Mouse (Mus musculus) limb, embryonic 14.5 days (tissue): ENCODE results near the gene Rps12. TPM values are rescaled to one million over a fixed set of nuclear protein-coding genes. Genes with fewer than 3 reads are reported as not detected.

Experiments used
- ATAC-seq: fragments of 200-750 bp; cut with Nextera tagmentation; 2 replicates; pipeline ENCODE4 v1.8.0; 2017; ENCODE audit warnings: low read depth, moderate number of reproducible peaks, moderate TSS enrichment; ENCODE audit not compliant: low FRiP score
- DNase-seq: peaks from one replicate; pipeline ENCODE4 v3.0.0-alpha.2; 2015; ENCODE audit warnings: low spot score
- H3K27ac ChIP-seq: fragments of 300-500 bp; sonication (generic); replicated peaks from 2 replicates; pipeline ENCODE4 v1.5.1; 2014; ENCODE audit warnings: low read depth, mild to moderate bottlenecking, low read length, moderate library complexity, mixed read lengths
- H3K27me3 ChIP-seq: fragments of 300-500 bp; sonication (generic); 2 replicates; pipeline ENCODE4 v1.6.1; 2014; ENCODE audit warnings: low read length, mixed read lengths; ENCODE audit not compliant: control insufficient read depth, insufficient read depth
- H3K36me3 ChIP-seq: fragments of 300-500 bp; sonication (generic); 2 replicates; pipeline ENCODE4 v1.6.1; 2014; ENCODE audit warnings: mild to moderate bottlenecking, low read length, moderate library complexity, mixed read lengths; ENCODE audit not compliant: control insufficient read depth, insufficient read depth
- H3K4me1 ChIP-seq: fragments of 300-500 bp; sonication (generic); 2 replicates; pipeline ENCODE4 v1.6.1; 2014; ENCODE audit warnings: antibody characterized with exemption, low read length, mixed read lengths; ENCODE audit not compliant: control insufficient read depth, insufficient read depth
- H3K4me2 ChIP-seq: fragments of 300-500 bp; sonication (generic); replicated peaks from 2 replicates; pipeline ENCODE4 v1.6.1; 2014; ENCODE audit warnings: low read depth, mild to moderate bottlenecking, low read length, moderate library complexity; ENCODE audit not compliant: severe bottlenecking
- H3K4me3 ChIP-seq: fragments of 300-500 bp; sonication (generic); replicated peaks from 2 replicates; pipeline ENCODE4 v1.5.1; 2014; ENCODE audit warnings: low read length
- H3K9ac ChIP-seq: fragments of 300-500 bp; sonication (generic); 2 replicates; pipeline ENCODE4 v1.6.1; 2014; ENCODE audit warnings: mild to moderate bottlenecking, low read depth, low read length, moderate library complexity; ENCODE audit not compliant: severe bottlenecking
- H3K9me3 ChIP-seq: fragments of 300-500 bp; sonication (generic); 2 replicates; pipeline ENCODE4 v1.6.1; 2016; ENCODE audit warnings: low read length; ENCODE audit not compliant: control insufficient read depth
- POLR2A ChIP-seq: fragments of 200-500 bp; IDR thresholded peaks from 2 replicates; pipeline ENCODE4 v1.8.0; 2012; ENCODE audit warnings: inconsistent platforms, mild to moderate bottlenecking, moderate library complexity, borderline replicate concordance; ENCODE audit not compliant: insufficient read depth, insufficient read length; ENCODE audit errors: extremely low read depth
- WGBS: fragments of 180-500 bp; shearing (Covaris S2); extraction: QIAGEN DNeasy Blood & Tissue Kit; methylation state at CpG from one replicate; pipeline ENCODE4 v1.1.7; 2014; 5-methylcytosine and 5-hydroxymethylcytosine counted together
- polyA plus RNA-seq, 2 experiments: library from polyadenylated mRNA; depleted of rRNA in 1 of 2; stranded (reverse) in 1 of 2; unstranded in 1 of 2; fragments of >200 nt; fragmentation: Nextera tagmentation in 1 of 2; extraction: Ambion mirVana in 1 of 2; gene quantifications; 2 replicates each; pipeline versions ENCODE4 v1.2.1 to v1.2.3; 2012 to 2014

Rps12 gene
- polyA plus RNA-seq, 2 experiments, result 266 to 5,668 TPM

DNA sequence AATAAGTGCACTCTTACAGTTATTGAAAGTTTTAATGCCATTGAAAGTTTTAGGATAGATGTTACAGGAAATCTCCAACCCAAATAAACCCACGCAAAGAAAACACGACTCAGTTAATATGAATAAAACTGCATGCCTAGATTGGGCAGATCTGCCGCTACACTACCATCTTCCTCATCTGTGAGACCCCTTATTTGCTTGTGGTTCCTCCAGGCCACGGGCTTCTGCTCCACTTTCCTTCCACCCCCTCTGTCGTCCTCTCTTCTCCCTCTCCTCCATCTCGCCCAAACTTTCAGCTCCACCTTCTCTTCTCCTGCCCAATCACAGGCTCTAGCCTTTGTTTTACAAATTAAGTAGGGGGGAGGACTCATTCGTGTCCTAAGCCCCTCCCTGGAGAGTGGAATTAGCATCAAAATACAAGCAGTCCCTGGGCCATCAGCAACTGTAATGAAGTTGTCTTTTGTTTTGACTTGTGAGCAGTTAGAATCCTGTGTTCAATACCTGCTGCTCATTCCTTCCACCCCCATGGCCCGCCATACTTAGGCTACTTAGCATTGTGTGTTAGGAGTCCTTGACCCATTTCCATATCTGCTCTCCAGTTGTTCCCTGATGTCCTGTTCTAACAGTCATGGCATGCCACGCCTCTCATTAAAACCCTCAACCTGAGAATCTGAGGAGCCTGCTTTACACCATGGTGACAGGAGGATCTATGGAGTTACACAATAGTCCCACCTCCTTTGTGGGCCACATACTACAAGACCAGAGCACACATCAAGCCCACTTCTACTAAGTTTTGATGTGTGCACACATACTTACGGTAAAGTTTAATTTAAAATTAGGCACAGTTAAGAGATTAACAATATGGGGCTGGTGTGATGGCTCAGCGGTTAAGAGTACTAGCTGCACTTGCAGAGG is 26.0 kb upstream of the Rps12 start:
- H3K4me3 ChIP-seq, result no peak overlapping the region
- no peak overlapping the region for H3K9ac ChIP-seq
- no peaks in the 10 kb centered on the region for H3K4me1 ChIP-seq
- no peak for TF ChIP-seq POLR2A
- peaks cover 6% of the 10 kb centered on the region; the same call in 1 of the 2 replicates for H3K36me3 ChIP-seq
- 62% methylated on average over 11 of the region's 11 CpGs for WGBS
- H3K4me2 ChIP-seq, result no peak overlapping the region
- ATAC-seq, result no peak
- no peak overlapping the region for H3K27ac ChIP-seq
- H3K9me3 ChIP-seq, result no peaks in the 10 kb centered on the region
- H3K27me3 ChIP-seq, result no peaks in the 10 kb centered on the region
- no peak for DNase-seq

DNA sequence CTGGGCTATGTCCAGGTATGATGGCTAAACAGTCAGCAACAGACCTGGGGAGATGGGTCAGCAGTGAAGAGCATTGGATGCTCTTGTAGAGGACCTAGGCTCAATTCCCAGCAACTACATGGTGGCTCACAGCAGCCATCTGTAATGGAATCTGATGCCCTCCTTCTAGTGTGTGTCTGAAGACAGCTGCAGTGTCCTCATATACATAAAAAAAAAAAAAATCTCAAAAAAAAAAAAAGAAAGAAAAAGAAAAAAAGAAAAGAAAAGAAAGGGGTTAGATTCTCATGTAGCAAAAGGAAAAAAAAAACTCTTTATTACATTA is 25.3 kb upstream of the Rps12 start:
- Histone ChIP-seq H3K9me3 (no peaks in the 10 kb centered on the region), H3K4me3 (no peak overlapping the region), H3K27ac (no peak overlapping the region), H3K9ac (no peak overlapping the region), H3K36me3 (peaks cover 13% of the 10 kb centered on the region; the same call in 1 of the 2 replicates), H3K4me1 (no peaks in the 10 kb centered on the region), H3K27me3 (no peaks in the 10 kb centered on the region), H3K4me2 (no peak overlapping the region)
- DNase-seq (no peak), ATAC-seq (no peak)
- no peak for TF ChIP-seq POLR2A

DNA sequence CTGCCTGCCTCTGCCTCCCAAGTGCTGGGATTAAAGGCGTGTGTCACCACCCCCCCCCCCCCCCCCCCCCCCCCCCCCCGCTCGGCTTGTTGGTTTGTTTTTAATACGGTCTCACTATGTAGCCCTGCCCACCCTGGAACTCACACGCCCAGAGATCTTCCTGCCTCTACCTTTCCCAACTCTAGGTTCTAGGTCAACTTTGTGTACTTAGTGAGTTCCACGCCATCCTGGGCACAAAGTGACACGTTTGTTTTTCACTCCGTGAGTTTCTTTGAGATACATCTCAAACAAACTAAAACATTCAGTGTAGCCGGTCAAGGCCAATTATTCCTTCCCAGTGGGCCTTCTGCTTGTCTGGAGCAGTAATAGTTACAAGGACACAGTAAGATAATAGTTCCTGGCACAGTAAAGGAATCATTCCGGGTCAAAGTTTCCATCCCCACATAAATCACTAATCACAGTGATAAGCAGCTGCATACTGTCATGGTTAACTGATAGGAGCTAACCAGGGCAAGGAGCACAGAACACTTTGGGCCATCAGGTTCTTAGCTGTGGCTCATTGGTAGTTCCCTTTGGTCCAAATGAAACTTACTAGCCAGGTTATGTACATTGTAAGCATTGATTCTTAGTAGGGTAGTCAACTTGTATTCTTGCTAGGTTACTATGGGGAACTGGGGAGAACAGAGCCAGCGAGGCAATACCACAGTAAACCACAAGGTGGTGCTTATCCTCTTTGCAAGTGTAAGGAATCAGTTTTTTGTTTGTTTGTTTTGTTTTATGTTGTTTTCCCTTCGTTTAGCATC is 24.8 kb upstream of the Rps12 start:
- H3K4me1 ChIP-seq, result no peaks in the 10 kb centered on the region
- no peak overlapping the region for H3K27ac ChIP-seq
- no peaks in the 10 kb centered on the region for H3K27me3 ChIP-seq
- TF ChIP-seq POLR2A, result no peak
- H3K9ac ChIP-seq, result no peak overlapping the region
- WGBS, result 76% methylated on average over 8 of the region's 12 CpGs
- no peak overlapping the region for H3K4me2 ChIP-seq
- no peak overlapping the region for H3K4me3 ChIP-seq
- ATAC-seq, result no peak
- H3K9me3 ChIP-seq, result no peaks in the 10 kb centered on the region
- peak; percentile 65 for DNase-seq
- H3K36me3 ChIP-seq, result peaks cover 16% of the 10 kb centered on the region; the same call in 1 of the 2 replicates

DNA sequence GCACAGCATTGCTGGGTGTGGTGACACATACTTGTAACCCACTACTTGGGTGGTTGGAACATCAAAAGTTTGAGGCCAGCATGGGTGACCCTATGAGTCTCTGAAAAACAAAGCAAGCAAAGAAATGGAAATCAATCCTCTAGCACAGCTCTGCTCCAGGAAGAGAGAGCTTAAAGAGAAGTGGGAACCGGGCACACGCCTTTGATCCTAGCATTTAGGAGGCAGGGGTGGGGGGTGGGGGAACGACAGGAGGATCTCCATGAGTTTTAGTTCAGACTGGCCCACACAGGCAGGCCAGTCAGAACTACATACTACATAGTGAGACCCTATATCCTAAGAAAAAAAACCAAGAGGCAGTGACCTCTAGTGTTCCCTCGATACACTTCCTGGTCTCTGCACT is 19.1 kb upstream of the Rps12 start:
- Histone ChIP-seq H3K9me3 (no peaks in the 10 kb centered on the region), H3K4me2 (no peak overlapping the region), H3K27me3 (no peaks in the 10 kb centered on the region), H3K36me3 (peaks cover 46% of the 10 kb centered on the region), H3K27ac (no peak overlapping the region), H3K4me1 (no peaks in the 10 kb centered on the region), H3K9ac (no peak overlapping the region), H3K4me3 (no peak overlapping the region)
- 23% methylated on average over 4 of the region's 4 CpGs for WGBS
- TF ChIP-seq POLR2A, result no peak
- ATAC-seq, result no peak
- no peak for DNase-seq

DNA sequence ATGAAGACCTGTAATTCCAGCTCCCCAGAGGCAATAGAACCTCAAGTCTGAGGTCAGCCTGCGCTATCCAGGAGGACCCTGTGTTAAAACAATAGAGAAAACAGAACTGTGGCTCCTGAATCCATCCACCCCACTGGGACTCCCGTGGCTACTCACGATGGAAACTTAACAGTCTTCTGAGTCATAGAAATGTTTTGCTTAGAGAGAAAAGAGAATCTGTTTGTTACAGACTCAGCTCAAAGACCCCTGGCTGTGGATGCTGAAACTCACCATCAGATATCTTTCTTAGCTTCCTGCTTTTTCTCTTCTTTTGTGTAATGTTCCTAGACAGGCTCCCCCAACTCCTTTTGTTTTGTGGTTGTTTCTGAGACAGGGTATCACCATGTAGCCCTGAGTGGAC is 17.6 kb upstream of the Rps12 start:
- TF ChIP-seq POLR2A, result no peak
- H3K9me3 ChIP-seq, result no peaks in the 10 kb centered on the region
- no peak overlapping the region for H3K4me3 ChIP-seq
- DNase-seq (no peak), ATAC-seq (no peak)
- H3K4me1 ChIP-seq, result no peaks in the 10 kb centered on the region
- H3K36me3 ChIP-seq, result peaks cover 51% of the 10 kb centered on the region
- WGBS, result 78% methylated on average over 3 of the region's 3 CpGs
- no peak overlapping the region for H3K27ac ChIP-seq
- H3K9ac ChIP-seq, result no peak overlapping the region
- H3K27me3 ChIP-seq, result no peaks in the 10 kb centered on the region
- no peak overlapping the region for H3K4me2 ChIP-seq
